Mouse (Mus musculus) liver, adult 2 months (tissue): Measurements from ENCODE around the gene Spint1.

Experiments used
- CTCF ChIP-seq: fragments of 200-500 bp; IDR thresholded peaks from 2 replicates; pipeline ENCODE4 v1.5.1; 2011; ENCODE audit warnings: low read depth, low read length, control low read depth
- POLR2A ChIP-seq: fragments of 200-500 bp; IDR thresholded peaks from 2 replicates; pipeline ENCODE4 v1.6.1; 2011; ENCODE audit warnings: low read length, control low read depth; ENCODE audit not compliant: insufficient read depth; ENCODE audit errors: extremely low read depth

GRCm38 (mm10) chr2:119288270-119288882 lies 51.2 kb downstream of the Spint1 start, which contains the start of gene Vps18:
- TF ChIP-seq CTCF (peak; percentile 97), POLR2A (0 out of 2 replicates have a peak, but pooled peaks have one; percentile 29)
